Mouse (Mus musculus): ENCODE measurements around the gene Slc39a2. TPM values are rescaled to one million over a fixed set of nuclear protein-coding genes. Genes with fewer than 3 reads are reported as not detected.
A peak's percentile ranks its signal among the peaks of the same experiment; 100 is the strongest.

The Slc39a2 gene
- total RNA-seq, 1 experiment, result 0.49 TPM

DNA sequence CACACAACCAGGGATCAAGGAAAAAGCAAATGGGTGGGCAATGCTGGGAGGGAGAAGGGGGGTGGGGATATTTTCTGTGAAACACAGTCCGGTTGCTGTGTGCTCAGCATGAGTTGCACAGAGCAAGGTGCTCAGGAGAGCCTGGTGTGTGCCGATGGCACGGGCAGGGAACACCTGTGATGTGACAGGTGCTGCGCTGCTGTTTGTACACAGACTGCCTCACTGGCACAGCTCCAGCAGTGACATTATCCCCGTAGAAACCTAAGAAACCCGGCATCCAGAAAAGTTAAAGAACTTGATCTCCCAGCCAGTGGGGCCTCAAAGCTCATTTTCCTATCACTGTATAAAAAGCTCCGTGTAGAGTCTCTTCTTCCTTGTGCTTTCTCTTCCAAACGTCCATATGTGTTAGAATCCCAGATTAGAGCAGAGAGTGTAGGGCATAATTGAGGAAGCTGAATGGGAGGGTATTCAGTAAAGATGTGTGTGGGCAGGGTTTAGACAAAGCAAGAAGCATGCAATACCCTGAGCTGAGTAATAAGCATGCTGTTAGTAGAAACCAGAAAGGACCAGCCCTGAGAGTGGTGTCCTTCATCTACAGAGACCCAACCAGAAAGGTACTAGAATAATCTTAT is 4.0 kb downstream of the Slc39a2 start:
- no peaks in the 10 kb centered on the region for H3K9me3 ChIP-seq (ENCODE audit: control insufficient read depth, insufficient read depth, low read depth, low read length)
- no peak overlapping the region for H3K27ac ChIP-seq (ENCODE audit: insufficient read depth, low read depth, low read length, poor library complexity, severe bottlenecking)
- no peak overlapping the region for H3K9ac ChIP-seq (ENCODE audit: insufficient read depth, low read depth, low read length, poor library complexity, severe bottlenecking)
- H3K4me1 ChIP-seq (ENCODE audit: control insufficient read depth in 2 of 2, insufficient read depth in 2 of 2, low read length in 2 of 2, poor library complexity in 1 of 2), result peaks cover 6 to 16% of the 10 kb centered on the region in 2 experiments; a peak in 2 of 4 replicates
- DNase-seq (ENCODE audit: low read depth, low spot score), result no peak
- in situ Hi-C loops (cut with MboI; ENCODE audit: low sequenced_read_pairs in 2 of 2, unreplicated experiment in 2 of 2), result no loop called here
- no peak overlapping the region for H3K4me3 ChIP-seq (ENCODE audit: insufficient read depth in 1 of 2, low read depth in 1 of 2, low read length in 2 of 2, poor library complexity in 1 of 2, severe bottlenecking in 1 of 2)
- peaks cover 2% of the 10 kb centered on the region for H3K36me3 ChIP-seq (ENCODE audit: control insufficient read depth, insufficient read depth, low read length, poor library complexity, severe bottlenecking)
- no peak for TF ChIP-seq CHD2 (IDR thresholded peaks at IDR 0.05; ENCODE audit: low read depth, low read length)
- no peak for TF ChIP-seq ZNF384 (IDR thresholded peaks at IDR 0.05; ENCODE audit: low read depth, low read length)
- no peak for TF ChIP-seq MAFK (IDR thresholded peaks at IDR 0.05; ENCODE audit: insufficient read depth, low read depth, low read length)

DNA sequence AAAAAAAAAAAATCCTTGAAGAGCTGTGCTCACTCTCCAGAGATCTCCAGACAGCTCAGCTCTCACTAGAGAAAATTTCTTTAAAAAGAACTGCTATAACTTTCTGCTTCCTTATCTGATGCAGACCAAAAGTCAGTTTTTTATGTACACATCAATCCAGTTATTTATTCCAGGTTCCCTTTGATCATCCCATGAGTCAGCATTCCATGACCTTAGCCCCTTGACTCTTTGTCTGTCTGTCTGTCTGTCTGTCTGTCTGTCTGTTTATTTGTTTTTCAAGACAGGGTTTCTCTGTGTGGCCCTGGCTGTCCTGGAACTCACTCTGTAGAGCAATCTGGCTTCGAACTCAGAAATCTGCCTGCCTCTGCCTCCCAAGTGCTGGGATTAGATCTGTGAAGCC is 6.7 kb downstream of the Slc39a2 start:
- DNase-seq (ENCODE audit: low read depth, low spot score), result no peak
- H3K27ac ChIP-seq (ENCODE audit: insufficient read depth, low read depth, low read length, poor library complexity, severe bottlenecking), result no peak overlapping the region
- H3K36me3 ChIP-seq (ENCODE audit: control insufficient read depth, insufficient read depth, low read length, poor library complexity, severe bottlenecking), result no peaks in the 10 kb centered on the region
- no peaks in the 10 kb centered on the region for H3K9me3 ChIP-seq (ENCODE audit: control insufficient read depth, insufficient read depth, low read depth, low read length)
- in situ Hi-C loops (cut with MboI; ENCODE audit: low sequenced_read_pairs in 2 of 2, unreplicated experiment in 2 of 2), result no loop called here
- no peak overlapping the region for H3K4me3 ChIP-seq (ENCODE audit: insufficient read depth in 1 of 2, low read depth in 1 of 2, low read length in 2 of 2, poor library complexity in 1 of 2, severe bottlenecking in 1 of 2)
- H3K9ac ChIP-seq (ENCODE audit: insufficient read depth, low read depth, low read length, poor library complexity, severe bottlenecking), result no peak overlapping the region
- H3K4me1 ChIP-seq (ENCODE audit: control insufficient read depth in 2 of 2, insufficient read depth in 2 of 2, low read length in 2 of 2, poor library complexity in 1 of 2), result peaks cover under 1 to 10% of the 10 kb centered on the region in 2 experiments; a peak in 1 of 4 replicates
- TF ChIP-seq ZC3H11A (IDR thresholded peaks at IDR 0.05; ENCODE audit: borderline replicate concordance, low read depth, low read length) (no peak), MAFK (IDR thresholded peaks at IDR 0.05; ENCODE audit: insufficient read depth, low read depth, low read length) (no peak), HCFC1 (IDR thresholded peaks at IDR 0.05; ENCODE audit: borderline replicate concordance, insufficient read depth, low read length) (no peak), ZNF384 (IDR thresholded peaks at IDR 0.05; ENCODE audit: low read depth, low read length) (no peak), CHD2 (IDR thresholded peaks at IDR 0.05; ENCODE audit: low read depth, low read length) (no peak)

GRCm38 (mm10) chr14:51902806-51903710 is 10.4 kb downstream of the Slc39a2 start:
- TF ChIP-seq ZC3H11A (IDR thresholded peaks at IDR 0.05; ENCODE audit: borderline replicate concordance, low read depth, low read length) (peak; percentile 84), ZNF384 (IDR thresholded peaks at IDR 0.05; ENCODE audit: low read depth, low read length) (no peak)
- Histone ChIP-seq H3K4me3 (ENCODE audit: insufficient read depth in 1 of 2, low read depth in 1 of 2, low read length in 2 of 2, poor library complexity in 1 of 2, severe bottlenecking in 1 of 2) (no peak overlapping the region), H3K36me3 (ENCODE audit: control insufficient read depth, insufficient read depth, low read length, poor library complexity, severe bottlenecking) (peaks cover 20% of the 10 kb centered on the region; the same call in 1 of the 2 replicates), H3K9ac (ENCODE audit: insufficient read depth, low read depth, low read length, poor library complexity, severe bottlenecking) (no peak overlapping the region), H3K4me1 (ENCODE audit: control insufficient read depth in 2 of 2, insufficient read depth in 2 of 2, low read length in 2 of 2, poor library complexity in 1 of 2) (peaks cover 0 to 8% of the 10 kb centered on the region in 2 experiments; a peak in 1 of 4 replicates), H3K9me3 (ENCODE audit: control insufficient read depth, insufficient read depth, low read depth, low read length) (no peaks in the 10 kb centered on the region), H3K27ac (ENCODE audit: insufficient read depth, low read depth, low read length, poor library complexity, severe bottlenecking) (no peak overlapping the region)
- no peak for DNase-seq (ENCODE audit: low read depth, low spot score)
- in situ Hi-C loops (cut with MboI; ENCODE audit: low sequenced_read_pairs in 2 of 2, unreplicated experiment in 2 of 2), result loop anchor here (25.0 kb wide), 2 partner anchors 109 to 434 kb away; partner anchors contain the start of genes Sall2 (in 1 of the 2), Tmem253 (in 1 of the 2) and Zfp219 (in 1 of the 2)

DNA sequence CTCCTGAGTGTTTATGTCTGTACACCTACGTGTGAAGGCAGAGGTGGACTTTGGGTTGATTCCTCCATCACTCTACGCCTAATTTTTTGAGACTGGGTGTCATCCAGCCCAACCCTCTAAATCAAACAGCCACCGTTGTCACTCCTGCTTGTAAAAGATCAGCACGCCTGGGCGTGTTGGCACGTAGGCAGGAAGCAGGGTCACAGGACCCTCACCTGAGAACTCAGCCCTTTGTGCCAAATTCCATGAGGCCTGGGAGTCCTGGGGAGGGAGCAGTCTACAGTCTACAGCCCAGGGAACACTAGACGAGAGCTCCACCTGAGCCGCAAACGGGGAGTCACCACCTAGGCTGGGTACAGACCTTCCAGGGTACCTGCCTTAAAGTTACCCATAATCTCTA is 11.1 kb downstream of the Slc39a2 start:
- TF ChIP-seq CHD2 (IDR thresholded peaks at IDR 0.05; ENCODE audit: low read depth, low read length) (no peak), MAFK (IDR thresholded peaks at IDR 0.05; ENCODE audit: insufficient read depth, low read depth, low read length) (no peak), ZNF384 (IDR thresholded peaks at IDR 0.05; ENCODE audit: low read depth, low read length) (no peak), HCFC1 (IDR thresholded peaks at IDR 0.05; ENCODE audit: borderline replicate concordance, insufficient read depth, low read length) (no peak), ZC3H11A (IDR thresholded peaks at IDR 0.05; ENCODE audit: borderline replicate concordance, low read depth, low read length) (no peak)
- Histone ChIP-seq H3K4me1 (ENCODE audit: control insufficient read depth in 2 of 2, insufficient read depth in 2 of 2, low read length in 2 of 2, poor library complexity in 1 of 2) (peaks cover 0 to 8% of the 10 kb centered on the region in 2 experiments; a peak in 1 of 4 replicates), H3K9ac (ENCODE audit: insufficient read depth, low read depth, low read length, poor library complexity, severe bottlenecking) (no peak overlapping the region), H3K27ac (ENCODE audit: insufficient read depth, low read depth, low read length, poor library complexity, severe bottlenecking) (no peak overlapping the region), H3K4me3 (ENCODE audit: insufficient read depth in 1 of 2, low read depth in 1 of 2, low read length in 2 of 2, poor library complexity in 1 of 2, severe bottlenecking in 1 of 2) (no peak overlapping the region), H3K9me3 (ENCODE audit: control insufficient read depth, insufficient read depth, low read depth, low read length) (no peaks in the 10 kb centered on the region), H3K36me3 (ENCODE audit: control insufficient read depth, insufficient read depth, low read length, poor library complexity, severe bottlenecking) (peaks cover 20% of the 10 kb centered on the region; the same call in 1 of the 2 replicates)
- no peak for DNase-seq (ENCODE audit: low read depth, low spot score)
- in situ Hi-C loops (cut with MboI; ENCODE audit: low sequenced_read_pairs in 2 of 2, unreplicated experiment in 2 of 2), result loop anchor here (25.0 kb wide), 2 partner anchors 109 to 434 kb away; partner anchors contain the start of genes Sall2 (in 1 of the 2), Tmem253 (in 1 of the 2) and Zfp219 (in 1 of the 2)

Data from ES-E14 (cell line).